Mouse (Mus musculus) bone marrow, adult 2 months (tissue): ENCODE measurements around the gene Stk11ip.

Experiments
- CTCF ChIP-seq: fragments of 200-500 bp; IDR thresholded peaks from 2 replicates; pipeline ENCODE4 v1.5.1; 2011; ENCODE audit warnings: low read length, control low read depth; ENCODE audit not compliant: control insufficient read depth, insufficient read depth
- POLR2A ChIP-seq: fragments of 200-500 bp; IDR thresholded peaks from 2 replicates; pipeline ENCODE4 v1.6.1; 2011; ENCODE audit warnings: low read depth, mild to moderate bottlenecking, control low read depth, low read length, borderline replicate concordance; ENCODE audit not compliant: control insufficient read depth

GRCm38 (mm10) chr1:75498897-75499296 lies 22.4 kb upstream of the Stk11ip start:
- no peak for TF ChIP-seq CTCF
- no peak for TF ChIP-seq POLR2A
